Mouse (Mus musculus): ENCODE results near the gene Nup133.

DNA sequence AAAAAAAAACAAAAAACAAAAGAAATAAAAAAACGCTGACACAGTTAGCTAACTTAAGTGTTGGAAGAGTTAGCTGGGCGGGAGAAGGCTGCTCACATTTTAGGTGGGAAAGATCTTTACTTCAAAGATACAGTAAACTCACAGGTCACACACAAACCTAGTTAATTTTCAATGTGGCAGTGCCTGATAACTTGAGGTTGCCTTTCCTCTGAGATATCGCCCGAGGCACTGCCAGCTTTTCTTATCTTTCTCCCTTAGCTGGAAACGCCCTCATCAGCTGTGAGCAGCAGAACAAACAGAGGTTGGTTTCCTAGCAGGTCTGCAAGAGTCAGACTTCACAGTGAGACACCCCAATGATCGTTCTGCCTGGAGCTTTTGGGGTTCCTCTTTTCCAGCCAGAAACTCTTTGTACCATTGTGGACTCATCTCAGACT, 39.6 kb upstream of the Nup133 start:
- TF ChIP-seq USF1 (IDR thresholded peaks at IDR 0.05; ENCODE audit: low read depth) (no peak), POLR2AphosphoS2 (IDR thresholded peaks at IDR 0.05; ENCODE audit: insufficient read length, low read depth) (no peak), E2F4 (IDR thresholded peaks at IDR 0.05; ENCODE audit: insufficient read depth) (no peak), POLR2A (IDR thresholded peaks at IDR 0.05; ENCODE audit: insufficient read length, low read depth) (no peak), MYOD1 (IDR thresholded peaks at IDR 0.05; ENCODE audit: control insufficient read depth in 1 of 3, insufficient read length in 2 of 3, low read depth in 2 of 3) (no peak), TCF12 (IDR thresholded peaks at IDR 0.05; ENCODE audit: insufficient read depth, poor library complexity, severe bottlenecking) (no peak)
